Mouse (Mus musculus): ENCODE results near the gene Itpr1. TPM values are rescaled to one million over a fixed set of nuclear protein-coding genes. Genes with fewer than 3 reads are reported as not detected.
A peak's percentile ranks its signal among the peaks of the same experiment; 100 is the strongest.

Itpr1 gene
- total RNA-seq, 2 experiments from 2014 or later, result 11.8 to 14.8 TPM

DNA sequence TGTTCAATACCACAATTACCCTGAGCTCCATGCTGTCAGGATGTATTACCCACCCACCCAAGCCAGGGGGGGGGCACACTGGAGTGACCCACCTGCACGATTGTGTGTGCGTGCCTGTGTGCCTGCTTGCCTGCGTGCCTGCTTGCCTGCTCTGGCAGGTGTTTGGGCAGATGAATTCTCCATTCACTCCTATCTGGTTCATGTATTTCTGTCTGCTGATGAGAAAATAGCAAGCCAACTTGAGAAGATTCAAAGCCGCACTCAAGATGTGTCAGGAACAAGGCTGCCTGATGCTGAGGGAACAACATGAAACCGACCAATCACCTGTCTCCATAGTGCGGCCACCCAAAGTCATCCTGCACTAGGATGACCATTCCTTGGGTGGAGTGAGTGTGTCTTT is 94.9 kb downstream of the Itpr1 start:
- intact Hi-C loops (cut with DNase I), result loop anchor here (10.0 kb wide), 1 partner anchor 93 kb away; the partner anchor contains the start of gene Itpr1

GRCm38 (mm10) chr6:108309391-108310182 is 96.7 kb downstream of the Itpr1 start:
- no peak for DNase-seq
- intact Hi-C loops (cut with DNase I), result loop anchor here (10.0 kb wide), 1 partner anchor 95 kb away; the partner anchor contains the start of gene Itpr1

More for the DNA sequence above, 94.9 kb downstream of the Itpr1 start:
- DNase-seq, result no peak

DNA sequence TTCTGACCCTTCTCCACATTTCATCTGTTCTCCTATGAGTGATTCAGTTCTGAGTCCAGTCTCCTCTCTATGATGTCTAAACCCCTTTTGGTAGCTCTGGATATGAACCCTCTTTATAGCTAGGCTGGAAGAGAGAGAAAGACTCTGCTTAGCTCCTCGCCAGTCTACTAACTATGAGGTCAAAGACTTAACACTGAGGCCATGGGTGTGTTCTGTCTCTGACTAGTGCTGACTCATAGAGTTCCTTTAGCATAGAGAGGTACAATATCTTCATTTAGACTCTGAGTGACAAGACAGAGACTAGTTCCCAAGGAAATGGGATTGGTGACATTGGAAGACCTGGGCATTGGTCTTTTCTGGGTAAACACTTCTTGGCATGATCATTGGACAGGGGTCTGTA is 100.2 kb downstream of the Itpr1 start:
- intact Hi-C loops (cut with DNase I), result no loop called here
- DNase-seq, result no peak

GRCm38 (mm10) chr6:108313997-108314396 is 101.1 kb downstream of the Itpr1 start:
- no peak for DNase-seq
- intact Hi-C loops (cut with DNase I), result no loop called here

DNA sequence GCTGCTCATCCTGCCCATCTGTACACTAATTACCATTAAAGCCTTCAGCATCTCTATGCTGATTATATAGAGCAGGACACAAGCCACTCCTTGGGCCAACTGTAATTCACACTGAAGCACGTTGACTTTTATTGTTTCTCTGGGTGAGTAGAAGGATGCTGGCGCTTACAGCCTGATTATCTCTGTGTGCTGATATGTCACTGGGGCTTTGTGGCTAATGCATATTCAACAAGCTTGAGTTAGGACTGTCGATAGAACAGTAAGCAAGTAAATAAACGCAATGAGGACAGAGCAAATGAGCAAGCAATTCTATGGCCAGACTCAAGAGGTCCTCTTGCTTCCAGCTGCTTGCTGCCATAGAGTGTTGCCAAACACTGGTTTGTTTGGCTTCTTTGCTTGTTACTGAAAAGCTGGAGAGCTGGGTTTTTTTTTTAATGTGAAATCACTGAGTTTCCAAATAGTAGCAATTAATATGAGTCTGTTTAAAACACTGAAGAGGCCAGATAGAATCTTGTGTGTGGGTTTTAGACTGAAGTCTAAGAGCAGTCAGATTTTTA is 103.5 kb downstream of the Itpr1 start:
- intact Hi-C loops (cut with DNase I), result no loop called here
- no peak for DNase-seq

DNA sequence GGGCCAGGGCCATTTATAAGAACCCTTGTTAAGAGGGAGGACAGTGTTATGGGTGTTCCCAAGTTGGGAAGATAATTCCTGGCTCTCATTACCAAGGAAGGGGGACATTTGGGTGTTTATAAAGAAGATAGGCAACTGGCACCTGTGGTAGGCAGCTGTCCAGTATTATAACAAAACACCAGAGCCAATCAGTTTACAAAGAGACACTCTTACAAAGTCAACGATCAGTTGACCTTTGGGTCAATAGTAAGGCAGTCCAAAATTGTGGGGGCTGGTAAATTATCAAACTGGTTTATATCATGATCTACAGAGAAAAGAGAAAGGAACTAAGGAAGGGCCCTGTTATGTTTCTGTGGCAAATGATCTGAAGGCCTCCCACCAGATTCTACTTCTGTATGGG is 104.1 kb downstream of the Itpr1 start:
- DNase-seq, result no peak
- intact Hi-C loops (cut with DNase I), result no loop called here

DNA sequence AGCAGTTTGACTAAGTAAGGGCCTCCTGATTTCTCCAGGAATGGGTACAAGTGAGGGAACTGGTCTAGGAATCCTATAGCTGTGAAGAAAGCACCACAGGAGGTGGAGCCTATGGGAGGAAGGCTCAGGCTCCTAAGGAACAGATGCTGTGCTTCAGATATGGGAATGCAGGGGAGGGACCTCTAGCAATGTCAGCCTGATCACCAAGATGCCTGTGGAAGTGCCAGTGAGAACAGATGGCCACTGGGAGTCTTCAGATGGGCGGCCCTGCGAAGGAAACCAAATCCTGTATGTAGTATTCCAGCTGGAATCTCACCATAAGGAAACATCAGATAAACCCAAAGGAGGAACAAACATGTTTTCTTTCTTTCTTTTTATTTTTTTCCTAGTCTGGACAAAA is 108.8 kb downstream of the Itpr1 start:
- intact Hi-C loops (cut with DNase I), result no loop called here
- DNase-seq, result no peak

DNA sequence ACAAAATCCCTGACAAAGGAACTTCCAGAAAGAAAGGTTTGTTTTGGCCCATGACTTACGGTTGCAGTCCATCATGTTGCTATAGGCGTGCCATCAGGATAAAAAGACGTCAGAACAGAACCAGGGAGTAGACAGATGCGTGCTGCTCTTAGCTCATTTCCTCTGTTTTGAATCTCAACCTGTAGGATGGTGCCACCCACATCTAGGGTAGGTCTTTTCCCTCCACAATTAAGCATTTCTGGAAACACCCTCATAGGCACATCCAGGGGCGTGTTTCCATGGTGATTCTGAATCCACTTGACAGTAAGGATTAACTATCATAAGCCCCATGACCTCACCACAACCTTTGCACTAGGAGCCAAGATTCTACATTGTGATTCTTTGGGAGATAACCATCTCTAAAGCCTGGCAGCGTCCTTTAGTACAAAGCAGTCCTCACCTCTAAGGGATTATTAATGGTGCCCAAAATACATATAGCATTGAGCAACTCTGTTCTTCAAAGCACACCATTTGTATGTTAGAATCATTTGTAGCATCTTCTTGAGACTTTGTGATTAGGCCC is 111.6 kb downstream of the Itpr1 start:
- no peak for DNase-seq
- intact Hi-C loops (cut with DNase I), result no loop called here

- intact Hi-C loops (cut with DNase I), result no loop called here
- DNase-seq, result no peak
These were observed 112.5 kb downstream of the Itpr1 start for GRCm38 (mm10) chr6:108325400-108325799.

DNA sequence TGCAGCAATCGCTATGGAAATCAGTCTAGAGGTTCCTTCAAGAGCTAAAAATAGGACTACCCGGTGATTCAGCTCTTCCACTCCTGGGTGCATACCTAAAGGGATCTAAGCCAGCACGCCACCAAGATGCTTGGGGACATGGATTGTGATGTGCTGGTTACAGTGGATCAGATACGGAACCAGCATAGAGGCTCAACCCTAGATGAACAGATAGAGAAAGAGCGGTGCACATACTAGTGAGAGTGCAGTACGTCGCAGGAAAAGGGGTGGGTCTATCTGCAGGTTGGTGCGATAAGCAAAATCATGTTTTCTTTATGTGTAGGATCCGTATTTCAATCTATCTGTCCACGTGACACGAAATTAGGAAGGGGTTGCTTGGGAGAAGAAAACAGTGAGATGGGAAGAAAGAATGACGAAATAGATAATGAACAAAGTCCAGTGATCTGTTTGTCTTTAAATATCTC is 113.1 kb downstream of the Itpr1 start:
- intact Hi-C loops (cut with DNase I), result no loop called here

DNA sequence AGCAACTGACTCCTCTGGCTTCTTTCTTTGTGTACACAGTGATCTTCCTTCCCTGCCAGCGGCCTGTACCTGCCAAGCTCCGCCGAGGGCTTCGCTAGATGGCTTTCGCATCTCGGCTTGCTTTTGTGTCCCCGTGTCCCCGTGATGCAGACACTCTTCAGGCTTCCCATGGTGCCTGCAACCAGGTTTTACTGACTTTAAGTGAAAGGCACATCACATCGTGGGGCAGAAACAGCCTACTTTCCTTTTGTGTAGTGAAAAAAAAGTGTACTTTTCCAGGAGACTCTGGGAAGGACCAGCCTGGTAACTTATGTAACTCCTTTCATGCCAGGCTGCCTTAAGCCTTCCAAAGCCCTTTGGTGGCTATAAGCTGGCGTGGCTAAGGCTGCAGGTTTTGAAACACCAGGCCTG is 113.9 kb downstream of the Itpr1 start:
- DNase-seq, result peak in 1 of 2 experiments; percentile 13
- intact Hi-C loops (cut with DNase I), result no loop called here

More for the DNA sequence above, 113.1 kb downstream of the Itpr1 start:
- no peak for DNase-seq

DNA sequence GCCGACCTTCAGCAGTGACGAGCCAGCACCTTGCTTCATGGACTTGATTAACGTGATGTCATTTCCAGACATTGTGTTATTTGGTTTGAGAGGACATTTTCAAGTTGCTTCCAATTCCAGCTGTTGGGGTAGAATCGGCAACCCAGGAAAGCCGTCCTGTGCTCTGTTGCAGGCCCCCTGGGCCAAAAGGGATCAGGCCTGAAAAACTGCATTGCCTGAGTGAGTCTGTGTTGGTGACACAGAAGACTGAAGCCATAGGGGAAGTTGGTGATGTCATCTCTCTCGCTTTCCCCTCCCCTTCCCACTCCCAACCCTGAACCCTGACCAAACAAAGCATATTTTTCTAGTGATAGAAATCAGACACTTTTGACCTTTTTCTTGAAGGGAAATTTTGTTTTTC is 114.7 kb downstream of the Itpr1 start:
- intact Hi-C loops (cut with DNase I), result no loop called here
- DNase-seq, result no peak

DNA sequence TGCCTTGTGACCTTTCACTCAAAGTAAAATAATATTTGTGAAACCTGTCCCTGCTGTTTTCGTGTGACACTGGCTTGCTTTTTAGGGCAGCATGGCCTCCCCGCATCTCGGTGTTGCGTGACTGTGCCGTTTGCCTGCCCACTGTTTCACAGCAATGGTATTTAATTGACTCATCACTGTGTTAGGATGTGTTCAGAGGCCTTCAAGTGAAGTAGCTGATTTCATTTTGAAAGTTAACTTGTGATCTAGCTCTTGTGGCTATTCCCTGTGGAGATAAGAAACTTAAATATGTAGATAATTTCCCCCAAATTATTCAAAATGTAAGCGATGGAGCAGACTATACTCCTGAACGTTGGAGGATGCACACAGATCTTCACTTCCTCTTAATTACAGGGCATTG is 115.4 kb downstream of the Itpr1 start:
- DNase-seq, result no peak
- intact Hi-C loops (cut with DNase I), result no loop called here

DNA sequence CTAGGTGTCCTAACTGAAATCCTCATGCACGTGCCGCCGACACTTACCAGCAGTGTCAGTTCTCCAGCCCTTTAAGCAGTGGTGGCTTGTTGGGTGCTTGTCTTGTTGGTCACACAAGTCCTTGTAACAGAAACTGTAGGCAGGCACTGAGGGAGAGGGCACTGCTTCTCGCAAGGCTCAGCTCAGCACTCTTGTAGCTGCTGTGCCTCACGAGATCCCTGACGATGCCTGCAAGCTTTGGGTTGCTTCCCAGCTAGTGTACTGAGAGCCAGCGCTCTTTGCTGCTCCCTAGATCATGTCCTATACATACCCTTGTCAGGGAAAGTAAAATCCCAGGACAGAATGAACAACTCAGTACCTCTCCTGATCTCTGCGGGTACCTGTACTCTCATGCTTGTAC is 117.6 kb downstream of the Itpr1 start:
- no peak for DNase-seq
- intact Hi-C loops (cut with DNase I), result no loop called here

DNA sequence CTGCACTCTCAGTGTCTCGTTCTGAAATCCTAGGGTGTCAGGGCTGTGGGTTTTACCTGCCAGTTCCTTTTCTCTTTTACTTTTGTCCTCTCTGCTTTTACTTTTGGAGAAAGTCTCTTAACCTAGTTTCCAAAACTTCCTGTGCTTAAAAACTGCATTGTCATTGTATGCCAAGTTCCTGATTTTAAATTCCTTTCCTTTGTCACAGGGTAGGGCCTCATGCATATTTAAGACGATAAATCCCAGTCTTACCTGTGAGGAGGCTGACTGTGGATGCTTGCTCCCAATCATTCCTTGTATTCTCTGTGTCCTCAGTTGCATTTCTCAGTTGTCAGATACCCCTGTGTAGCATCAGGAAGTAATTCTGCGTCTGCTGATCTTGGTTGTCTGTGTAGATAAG is 118.4 kb downstream of the Itpr1 start:
- intact Hi-C loops (cut with DNase I), result no loop called here
- DNase-seq, result no peak

DNA sequence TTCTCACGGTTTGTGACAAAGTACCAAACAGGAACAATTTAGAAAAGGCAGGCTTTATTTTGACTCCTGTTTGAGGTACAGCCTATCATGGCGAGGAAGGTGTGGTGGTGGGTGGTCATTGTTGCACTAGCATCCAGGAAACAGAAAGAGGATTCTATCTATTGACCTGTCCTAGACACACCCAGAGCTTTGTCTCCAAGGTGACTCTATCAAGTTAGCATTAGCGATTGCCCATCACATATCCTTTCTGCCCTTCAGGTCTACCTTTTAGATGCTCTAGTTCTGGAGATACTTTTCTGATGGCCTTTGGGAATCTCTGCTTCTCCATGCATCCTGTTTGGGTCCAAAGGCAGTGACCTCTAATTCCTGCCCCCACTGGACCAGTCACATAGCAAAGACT is 121.2 kb downstream of the Itpr1 start:
- intact Hi-C loops (cut with DNase I), result no loop called here
- DNase-seq, result no peak

DNA sequence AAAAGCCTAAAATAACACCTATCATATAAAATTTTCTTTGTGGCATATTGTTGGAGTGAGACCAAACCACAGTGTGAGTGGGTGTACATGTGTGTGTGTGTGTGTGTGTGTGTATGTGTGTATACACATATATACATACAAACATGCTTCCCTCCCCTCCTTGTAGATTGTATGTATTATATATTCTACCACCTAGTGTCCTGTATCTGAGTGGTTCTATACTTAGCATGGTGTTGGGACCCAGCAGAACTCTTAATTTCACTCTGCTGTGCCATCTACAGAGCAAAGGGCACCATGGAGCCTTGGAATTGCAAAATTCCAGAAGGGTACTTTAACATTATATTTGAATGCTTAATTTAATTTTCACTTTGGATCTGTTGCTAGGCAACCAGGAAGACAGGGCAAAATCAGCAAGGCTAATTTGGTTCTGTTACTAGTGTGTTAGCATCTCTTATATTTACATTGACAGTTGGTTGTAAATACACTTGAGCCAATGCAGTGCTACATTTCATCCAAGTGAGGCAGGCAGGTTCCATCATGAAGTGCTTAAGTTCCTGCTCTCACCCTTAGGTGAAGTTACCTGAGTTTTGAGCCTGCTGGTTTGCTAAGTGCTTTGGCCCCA is 122.4 kb downstream of the Itpr1 start:
- intact Hi-C loops (cut with DNase I), result no loop called here
- DNase-seq, result no peak

GRCm38 (mm10) chr6:108336506-108336905 is 123.6 kb downstream of the Itpr1 start:
- no peak for DNase-seq
- intact Hi-C loops (cut with DNase I), result no loop called here

- intact Hi-C loops (cut with DNase I), result no loop called here
These were observed 124.4 kb downstream of the Itpr1 start for GRCm38 (mm10) chr6:108337289-108337688.

GRCm38 (mm10) chr6:108338362-108338761 is 125.5 kb downstream of the Itpr1 start:
- intact Hi-C loops (cut with DNase I), result no loop called here
- DNase-seq, result no peak

More at GRCm38 (mm10) chr6:108337289-108337688, 124.4 kb downstream of the Itpr1 start:
- no peak for DNase-seq

DNA sequence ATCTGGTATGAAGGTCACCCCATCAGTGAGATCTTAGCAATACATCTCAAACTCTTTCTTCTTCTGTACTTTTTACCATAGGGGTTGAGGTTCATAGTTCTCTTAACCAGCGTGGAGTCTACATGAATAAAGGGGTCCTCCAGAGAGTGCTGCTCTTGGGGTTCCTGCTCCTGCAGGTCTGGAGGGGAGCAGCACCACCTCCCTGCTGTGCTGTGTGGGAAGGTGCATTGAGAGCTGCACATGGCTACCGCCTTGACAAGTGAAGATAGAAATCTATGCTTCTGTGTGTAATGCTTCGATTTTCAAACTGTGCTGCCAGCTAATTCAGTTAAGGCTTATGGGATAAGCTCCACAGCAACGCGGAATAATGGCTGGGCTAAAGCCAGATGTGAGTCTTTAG is 130.1 kb downstream of the Itpr1 start:
- intact Hi-C loops (cut with DNase I), result no loop called here
- no peak for DNase-seq

Measured in gastrocnemius, postnatal 36 days (tissue).